Mouse (Mus musculus): ENCODE measurements around the gene Olfr1412. TPM values are rescaled to one million over a fixed set of nuclear protein-coding genes. Genes with fewer than 3 reads are reported as not detected.

Olfr1412 gene
- polyA plus RNA-seq (2017; shearing (Covaris generic)): not detected

DNA sequence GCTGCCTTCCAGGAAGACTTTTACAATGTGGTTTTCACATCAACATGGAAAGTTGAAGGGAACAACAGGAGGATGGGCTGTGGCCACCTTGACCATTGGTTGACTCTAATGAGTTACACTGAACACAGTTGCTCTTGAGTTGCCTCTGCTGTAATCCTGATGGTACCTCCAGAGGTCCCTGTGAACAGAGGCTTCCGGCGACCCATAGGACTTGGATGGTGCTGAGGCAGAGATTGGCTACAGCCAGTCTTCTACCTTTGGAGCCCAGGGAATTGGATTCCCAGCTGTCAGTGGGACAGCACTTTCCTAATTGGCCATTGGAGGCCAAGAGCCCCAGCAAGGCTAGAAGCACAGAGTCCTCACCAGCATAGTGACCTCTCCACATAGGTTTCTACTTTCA lies at the start of gene Olfr1412:
TSS of gene Olfr1412 (plus strand) at position 301 of the 400 bp plus-strand sequence.

GRCm38 (mm10) chr1:92571022-92571421 lies 14.6 kb upstream of the Olfr1412 start, which contains the start of gene Olfr1413:
Gene Olfr1413 (plus strand): TSS chr1:92571322.

GRCm38 (mm10) chr1:92594111-92594510 lies 8.5 kb downstream of the Olfr1412 start, which contains the start of gene Olfr1411:
Gene Olfr1411 (plus strand): TSS chr1:92594411.

DNA sequence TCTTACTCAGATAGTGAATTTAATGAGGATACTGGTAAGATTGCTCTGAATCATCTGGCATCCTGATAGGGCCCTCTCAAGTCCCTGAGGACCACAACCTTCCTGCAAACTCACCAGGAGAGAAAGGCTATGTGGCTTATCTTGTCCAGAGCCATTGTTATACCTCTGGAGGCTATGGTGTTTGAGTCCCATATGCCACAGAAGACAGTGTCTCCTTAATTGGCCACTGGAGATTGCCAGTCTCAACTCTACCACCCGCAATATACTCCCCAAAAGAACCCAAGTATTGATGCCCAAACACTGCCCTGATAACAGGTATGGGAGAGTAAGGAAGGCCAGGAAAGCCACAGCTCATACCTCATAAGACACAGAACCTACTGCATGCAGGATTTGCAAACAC lies 19.9 kb downstream of the Olfr1412 start, which contains the start of gene Olfr1410:
TSS of gene Olfr1410 (plus strand) at position 301 of the 400 bp plus-strand sequence.

GRCm38 (mm10) chr1:92617488-92617887 lies 31.9 kb downstream of the Olfr1412 start, which contains the start of gene Olfr12:
Gene Olfr12 (plus strand): TSS chr1:92617788.

Other genes starting within 250 kb of the Olfr1412 start
- gene Ndufa10, start 111.9 kb upstream of the Olfr1412 start, polyA plus RNA-seq (2017; shearing (Covaris generic)): 233 TPM
- not detected for gene Olfr1416, start 100.7 kb upstream of the Olfr1412 start, polyA plus RNA-seq (2017; shearing (Covaris generic))
- gene Olfr1415, start 89.7 kb upstream of the Olfr1412 start, polyA plus RNA-seq (2017; shearing (Covaris generic)): not detected
- gene Olfr1414, start 67.1 kb upstream of the Olfr1412 start, polyA plus RNA-seq (2017; shearing (Covaris generic)): not detected
- not detected for gene Olfr1413, start 14.5 kb upstream of the Olfr1412 start, polyA plus RNA-seq (2017; shearing (Covaris generic))
- gene Olfr1411, start 8.6 kb downstream of the Olfr1412 start, polyA plus RNA-seq (2017; shearing (Covaris generic)): not detected
- gene Olfr1410, start 20.0 kb downstream of the Olfr1412 start, polyA plus RNA-seq (2017; shearing (Covaris generic)): not detected
- gene Olfr12, start 32.0 kb downstream of the Olfr1412 start, polyA plus RNA-seq (2017; shearing (Covaris generic)): not detected
- gene Cops9, start 56.2 kb downstream of the Olfr1412 start, polyA plus RNA-seq (2017; shearing (Covaris generic)): 197 TPM
- gene Otos, start 63.1 kb downstream of the Olfr1412 start, polyA plus RNA-seq (2017; shearing (Covaris generic)): 0.75 TPM
- gene Gpc1, start 245.9 kb downstream of the Olfr1412 start, polyA plus RNA-seq (2017; shearing (Covaris generic)): 4.7 TPM